Mouse (Mus musculus): Measurements from ENCODE around the gene Nek7. TPM values are rescaled to one million over a fixed set of nuclear protein-coding genes. Genes with fewer than 3 reads are reported as not detected.

The Nek7 gene
- polyA plus RNA-seq, 1 experiment from 2014 or later: 21.5 TPM

DNA sequence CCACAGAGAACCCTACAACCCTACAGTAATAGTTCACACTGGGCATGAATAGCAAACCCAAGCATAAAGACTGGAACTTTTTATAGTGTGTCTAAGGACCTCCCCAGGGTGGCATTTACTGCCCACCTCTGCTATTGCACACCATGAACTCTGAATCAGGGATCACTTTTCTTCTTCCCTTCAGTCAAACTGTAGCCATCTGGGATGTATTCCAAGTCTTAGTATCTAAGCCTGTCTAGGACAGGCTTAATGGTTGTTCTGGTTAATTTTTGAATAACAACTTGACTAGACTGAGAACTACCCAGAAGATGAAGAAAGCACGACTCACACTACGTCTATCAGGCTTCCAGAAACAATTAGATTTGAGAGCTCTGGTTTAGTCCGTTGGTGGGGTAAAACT, 8.5 kb upstream of the Nek7 start:
- H3K27ac ChIP-seq (ENCODE audit: low read length): no peak overlapping the region
- no peak overlapping the region for H3K4me3 ChIP-seq (ENCODE audit: low read depth, low read length)
- WGBS: 93% methylated on average over 3 of the region's 3 CpGs
- H3K4me1 ChIP-seq (ENCODE audit: control insufficient read depth, insufficient read depth, low read length): no peaks in the 10 kb centered on the region
- no peak overlapping the region for H3K9ac ChIP-seq (ENCODE audit: low read depth, low read length)
- no peaks in the 10 kb centered on the region for H3K36me3 ChIP-seq (ENCODE audit: control insufficient read depth, insufficient read depth, low read length)
- no peak for ATAC-seq
- no peaks in the 10 kb centered on the region for H3K9me3 ChIP-seq (replicated peaks; ENCODE audit: control insufficient read depth, low read length, poor library complexity, severe bottlenecking)
- no peaks in the 10 kb centered on the region for H3K27me3 ChIP-seq (ENCODE audit: control insufficient read depth, insufficient read depth, low read depth, low read length)
- H3K4me2 ChIP-seq (ENCODE audit: low read length): no peak overlapping the region

DNA sequence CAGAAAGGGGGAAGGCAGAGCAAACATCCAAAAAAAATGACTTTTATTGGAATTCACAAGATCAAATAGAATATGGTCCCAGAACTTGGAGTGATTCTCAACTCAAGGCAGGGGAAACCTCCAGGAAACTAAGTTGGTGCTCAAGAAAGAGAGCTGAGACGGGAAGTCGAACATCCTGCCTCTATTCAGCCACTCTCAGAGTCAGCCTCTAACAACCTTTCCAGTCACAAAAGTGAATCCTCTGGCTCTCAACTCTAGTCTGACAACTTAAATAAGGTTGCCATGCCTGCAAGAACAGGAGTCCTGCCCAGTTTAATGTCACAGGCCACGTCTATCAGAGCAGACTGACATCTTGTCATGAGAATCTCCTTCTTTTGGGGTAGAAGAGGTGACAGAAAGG, 7.9 kb upstream of the Nek7 start:
- Histone ChIP-seq H3K36me3 (ENCODE audit: control insufficient read depth, insufficient read depth, low read length) (no peaks in the 10 kb centered on the region), H3K9me3 (replicated peaks; ENCODE audit: control insufficient read depth, low read length, poor library complexity, severe bottlenecking) (no peaks in the 10 kb centered on the region), H3K4me3 (ENCODE audit: low read depth, low read length) (no peak overlapping the region), H3K9ac (ENCODE audit: low read depth, low read length) (no peak overlapping the region), H3K27ac (ENCODE audit: low read length) (no peak overlapping the region), H3K27me3 (ENCODE audit: control insufficient read depth, insufficient read depth, low read depth, low read length) (no peaks in the 10 kb centered on the region), H3K4me2 (ENCODE audit: low read length) (no peak overlapping the region), H3K4me1 (ENCODE audit: control insufficient read depth, insufficient read depth, low read length) (no peaks in the 10 kb centered on the region)
- WGBS: 88% methylated on average over 3 of the region's 3 CpGs
- no peak for ATAC-seq

DNA sequence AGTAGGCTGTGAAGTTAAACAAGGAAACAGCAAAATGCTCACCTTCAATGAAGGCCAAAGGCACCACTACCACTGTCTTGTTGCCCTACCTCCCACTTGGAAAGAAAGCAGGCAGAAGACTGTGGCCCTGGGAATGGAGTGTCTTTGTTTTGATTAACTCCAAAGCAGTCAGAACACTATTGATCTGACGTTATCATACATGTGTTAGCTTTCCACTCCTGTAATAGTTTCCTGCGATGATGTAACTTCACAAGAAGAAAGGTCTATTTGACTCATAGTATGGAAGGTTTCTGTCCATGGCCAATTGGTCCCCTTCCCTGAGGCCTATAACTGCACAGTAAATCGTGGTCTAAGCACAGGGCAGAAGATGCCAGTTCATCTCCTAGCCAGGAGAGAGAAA, 6.3 kb upstream of the Nek7 start:
- Histone ChIP-seq H3K36me3 (ENCODE audit: control insufficient read depth, insufficient read depth, low read length) (no peaks in the 10 kb centered on the region), H3K27ac (ENCODE audit: low read length) (no peak overlapping the region), H3K9me3 (replicated peaks; ENCODE audit: control insufficient read depth, low read length, poor library complexity, severe bottlenecking) (no peaks in the 10 kb centered on the region), H3K27me3 (ENCODE audit: control insufficient read depth, insufficient read depth, low read depth, low read length) (no peaks in the 10 kb centered on the region), H3K9ac (ENCODE audit: low read depth, low read length) (no peak overlapping the region), H3K4me3 (ENCODE audit: low read depth, low read length) (no peak overlapping the region), H3K4me1 (ENCODE audit: control insufficient read depth, insufficient read depth, low read length) (no peaks in the 10 kb centered on the region), H3K4me2 (ENCODE audit: low read length) (no peak overlapping the region)
- 78% methylated on average over 3 of the region's 3 CpGs for WGBS
- ATAC-seq: no peak

DNA sequence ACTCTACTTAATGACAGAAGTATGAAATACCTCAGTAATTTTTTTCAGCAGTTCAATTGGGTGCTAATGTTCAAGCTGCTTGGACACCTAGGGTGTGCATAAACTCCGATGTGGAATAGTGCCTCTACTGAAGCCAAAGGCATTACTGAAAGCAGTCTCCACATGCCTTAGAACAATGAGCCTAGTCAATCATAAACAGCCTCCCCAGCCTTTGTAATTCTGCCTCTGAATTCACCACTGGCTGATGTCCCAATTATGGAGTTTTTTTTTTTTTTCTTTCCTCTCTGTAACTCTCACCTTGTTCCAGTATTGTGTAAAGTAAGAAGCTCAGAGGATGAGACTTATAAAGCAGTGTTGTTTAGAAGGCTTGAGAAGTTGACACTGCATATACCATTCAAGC, 3.9 kb upstream of the Nek7 start:
- no peak overlapping the region for H3K4me3 ChIP-seq (ENCODE audit: low read depth, low read length)
- no peak overlapping the region for H3K4me2 ChIP-seq (ENCODE audit: low read length)
- no peaks in the 10 kb centered on the region for H3K36me3 ChIP-seq (ENCODE audit: control insufficient read depth, insufficient read depth, low read length)
- no peak overlapping the region for H3K27ac ChIP-seq (ENCODE audit: low read length)
- no peaks in the 10 kb centered on the region for H3K9me3 ChIP-seq (replicated peaks; ENCODE audit: control insufficient read depth, low read length, poor library complexity, severe bottlenecking)
- H3K9ac ChIP-seq (ENCODE audit: low read depth, low read length): no peak overlapping the region
- H3K27me3 ChIP-seq (ENCODE audit: control insufficient read depth, insufficient read depth, low read depth, low read length): no peaks in the 10 kb centered on the region
- no peak for ATAC-seq
- WGBS: 43% methylated on average over 1 of the region's 1 CpGs
- H3K4me1 ChIP-seq (ENCODE audit: control insufficient read depth, insufficient read depth, low read length): peaks cover 6% of the 10 kb centered on the region; the same call in 1 of the 2 replicates

DNA sequence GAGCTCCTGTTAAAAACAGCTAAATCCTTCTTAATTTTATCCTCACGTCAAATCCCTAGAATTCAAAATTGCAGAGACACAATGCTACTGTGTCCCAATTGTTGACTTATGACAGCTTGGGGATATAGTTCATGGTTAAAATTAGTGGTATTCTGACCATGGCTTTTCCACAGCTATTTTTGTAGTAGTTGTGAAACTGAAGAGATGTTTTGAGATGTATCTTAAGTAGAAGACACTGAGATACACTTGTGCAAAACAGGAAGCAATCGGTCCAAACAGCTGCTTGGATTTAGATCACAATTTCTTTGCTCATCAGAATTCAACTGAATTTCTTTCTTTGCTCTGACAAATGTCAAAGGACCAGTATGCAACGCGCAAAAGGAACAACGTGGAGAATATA, 2.9 kb upstream of the Nek7 start:
- Histone ChIP-seq H3K4me1 (ENCODE audit: control insufficient read depth, insufficient read depth, low read length) (peaks cover 12% of the 10 kb centered on the region), H3K4me3 (ENCODE audit: low read depth, low read length) (no peak overlapping the region), H3K27me3 (ENCODE audit: control insufficient read depth, insufficient read depth, low read depth, low read length) (no peaks in the 10 kb centered on the region), H3K36me3 (ENCODE audit: control insufficient read depth, insufficient read depth, low read length) (no peaks in the 10 kb centered on the region), H3K9me3 (replicated peaks; ENCODE audit: control insufficient read depth, low read length, poor library complexity, severe bottlenecking) (no peaks in the 10 kb centered on the region), H3K4me2 (ENCODE audit: low read length) (no peak overlapping the region), H3K27ac (ENCODE audit: low read length) (no peak overlapping the region), H3K9ac (ENCODE audit: low read depth, low read length) (no peak overlapping the region)
- no peak for ATAC-seq
- WGBS: 78% methylated on average over 5 of the region's 5 CpGs

DNA sequence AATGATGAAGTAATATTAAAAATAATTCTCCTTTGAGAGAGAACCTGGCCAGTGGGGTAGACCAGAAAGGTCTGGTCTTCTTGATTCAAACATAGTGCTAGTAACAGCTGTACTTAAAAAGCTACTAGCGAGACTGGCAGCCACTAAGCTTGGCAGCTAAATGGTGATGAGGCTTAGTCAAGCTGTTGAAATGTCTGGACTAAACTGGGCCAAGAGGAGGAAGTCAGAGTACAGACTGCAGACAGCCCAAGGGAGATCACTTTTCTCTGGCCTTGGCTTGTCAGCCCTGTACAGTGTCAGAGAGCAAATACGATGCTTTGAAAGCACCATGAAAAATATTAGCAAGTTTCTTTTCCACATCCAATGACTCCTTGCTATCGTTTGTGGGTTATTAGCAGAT, 2.5 kb upstream of the Nek7 start:
- Histone ChIP-seq H3K27me3 (ENCODE audit: control insufficient read depth, insufficient read depth, low read depth, low read length) (no peaks in the 10 kb centered on the region), H3K4me1 (ENCODE audit: control insufficient read depth, insufficient read depth, low read length) (peaks cover 15% of the 10 kb centered on the region), H3K27ac (ENCODE audit: low read length) (no peak overlapping the region), H3K4me2 (ENCODE audit: low read length) (no peak overlapping the region), H3K36me3 (ENCODE audit: control insufficient read depth, insufficient read depth, low read length) (no peaks in the 10 kb centered on the region), H3K4me3 (ENCODE audit: low read depth, low read length) (no peak overlapping the region), H3K9ac (ENCODE audit: low read depth, low read length) (no peak overlapping the region), H3K9me3 (replicated peaks; ENCODE audit: control insufficient read depth, low read length, poor library complexity, severe bottlenecking) (no peaks in the 10 kb centered on the region)
- 79% methylated on average over 3 of the region's 3 CpGs for WGBS
- ATAC-seq: no peak

DNA sequence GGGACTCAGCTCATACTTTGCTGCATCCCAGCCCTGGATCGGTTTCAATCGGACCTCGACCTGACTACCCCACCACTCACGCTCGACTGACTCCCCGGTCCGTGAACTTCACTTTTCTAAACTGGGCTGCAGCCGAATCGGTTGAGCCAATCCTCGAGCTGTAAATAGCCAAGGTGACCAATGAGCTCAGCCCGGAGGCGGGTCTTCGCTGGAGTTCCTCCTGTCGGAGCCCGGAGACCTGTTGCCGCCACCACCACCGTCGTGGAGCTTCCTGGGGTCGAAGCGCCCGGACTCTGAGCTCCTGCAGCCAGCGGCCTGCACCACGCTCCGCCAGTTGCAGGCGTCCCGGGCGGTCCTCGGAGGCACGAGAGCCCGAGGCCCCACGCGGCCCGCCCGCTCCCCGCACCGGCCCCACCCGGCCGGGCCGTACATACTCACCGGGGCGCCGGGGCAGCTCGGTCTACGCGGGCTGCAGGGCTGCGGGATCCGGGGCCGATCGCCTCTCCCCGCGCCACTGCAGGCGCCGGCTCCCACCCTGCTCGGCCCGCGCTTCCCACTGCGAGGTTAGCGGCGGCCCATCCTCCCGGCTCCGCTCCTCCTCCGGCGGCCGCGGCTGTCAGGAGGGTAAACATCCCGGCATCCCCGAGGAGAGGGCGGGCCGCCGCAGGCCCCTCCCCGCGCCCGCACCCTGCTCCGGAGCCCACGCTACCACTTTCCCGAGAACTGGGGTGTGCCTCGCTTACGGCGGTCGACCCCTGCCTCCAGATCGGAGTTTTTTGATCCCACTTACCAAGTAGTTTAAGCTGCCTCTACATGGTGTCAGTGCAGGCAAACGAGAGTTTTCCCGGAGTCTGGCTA, 598 bp downstream of the Nek7 start:
- Histone ChIP-seq H3K9me3 (replicated peaks; ENCODE audit: control insufficient read depth, low read length, poor library complexity, severe bottlenecking) (no peaks in the 10 kb centered on the region), H3K27me3 (ENCODE audit: control insufficient read depth, insufficient read depth, low read depth, low read length) (no peaks in the 10 kb centered on the region), H3K36me3 (ENCODE audit: control insufficient read depth, insufficient read depth, low read length) (no peaks in the 10 kb centered on the region), H3K9ac (ENCODE audit: low read depth, low read length) (peak overlapping the region; percentile 66), H3K4me1 (ENCODE audit: control insufficient read depth, insufficient read depth, low read length) (peaks cover 15% of the 10 kb centered on the region), H3K27ac (ENCODE audit: low read length) (peak overlapping the region; percentile 77), H3K4me2 (ENCODE audit: low read length) (peak overlapping the region; percentile 92), H3K4me3 (ENCODE audit: low read depth, low read length) (peak overlapping the region; percentile 75)
- WGBS: under 1% methylated on average over 71 of the region's 83 CpGs
- ATAC-seq: peak; percentile 96

DNA sequence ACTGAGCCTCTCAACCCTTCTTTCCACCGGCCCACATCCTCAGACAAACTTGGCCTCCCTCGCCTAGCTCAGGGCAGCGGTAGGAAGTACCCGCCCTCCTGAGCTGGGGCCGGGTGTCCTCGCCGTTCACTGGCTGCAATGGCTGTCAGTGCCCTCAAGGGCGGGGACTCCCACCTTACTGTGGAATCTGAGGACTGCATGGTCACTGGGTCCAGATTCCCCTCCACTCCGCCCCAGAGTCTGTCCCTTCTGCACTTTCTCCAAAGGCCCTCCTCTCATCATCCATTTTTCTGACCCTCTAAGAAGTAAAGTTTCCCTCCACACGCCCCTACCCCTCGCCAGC, 2.0 kb downstream of the Nek7 start:
- Histone ChIP-seq H3K4me3 (ENCODE audit: low read depth, low read length) (peak overlapping the region; percentile 75), H3K9me3 (replicated peaks; ENCODE audit: control insufficient read depth, low read length, poor library complexity, severe bottlenecking) (no peaks in the 10 kb centered on the region), H3K27ac (ENCODE audit: low read length) (peak overlapping the region; percentile 14), H3K27me3 (ENCODE audit: control insufficient read depth, insufficient read depth, low read depth, low read length) (no peaks in the 10 kb centered on the region), H3K36me3 (ENCODE audit: control insufficient read depth, insufficient read depth, low read length) (no peaks in the 10 kb centered on the region), H3K9ac (ENCODE audit: low read depth, low read length) (peak overlapping the region; percentile 57), H3K4me1 (ENCODE audit: control insufficient read depth, insufficient read depth, low read length) (peaks cover 15% of the 10 kb centered on the region), H3K4me2 (ENCODE audit: low read length) (peak overlapping the region; percentile 92)
- peak; percentile 86 for ATAC-seq
- 0% methylated on average over 11 of the region's 11 CpGs for WGBS

DNA sequence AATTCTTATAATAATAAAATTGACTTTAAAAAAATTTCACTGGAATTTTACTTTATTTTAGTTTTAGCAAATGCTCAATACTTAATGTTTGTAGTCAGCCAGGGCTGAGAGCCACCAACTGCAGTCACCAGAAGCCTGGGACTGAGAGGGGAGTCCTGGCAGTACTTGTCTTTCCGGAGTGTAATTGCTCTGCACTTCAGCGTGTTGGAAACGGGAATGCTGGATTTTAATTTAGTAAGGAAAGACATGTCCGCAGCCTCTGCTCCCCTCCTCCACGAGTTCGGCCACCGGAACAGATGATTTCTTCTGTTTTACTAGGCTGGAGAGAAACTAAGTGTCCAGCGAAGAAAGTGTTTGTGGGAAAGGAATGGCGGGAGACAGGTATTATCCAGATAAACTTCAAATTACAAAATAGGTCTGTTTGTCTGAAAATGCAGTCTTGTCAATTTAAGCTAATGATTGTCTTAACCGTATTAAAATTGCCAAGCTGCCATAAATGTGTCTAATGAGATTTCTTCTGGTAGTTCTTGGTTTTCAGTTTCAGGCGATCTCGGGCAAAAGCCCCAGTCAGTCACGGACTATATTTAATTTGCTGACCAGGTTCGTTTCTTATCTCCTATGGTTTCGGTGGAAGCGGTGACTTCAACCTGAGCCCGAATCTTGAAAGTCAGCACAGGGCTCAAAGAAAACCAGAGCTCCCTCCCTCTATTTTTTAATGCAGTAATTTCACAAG, 2.5 kb downstream of the Nek7 start:
- Histone ChIP-seq H3K4me3 (ENCODE audit: low read depth, low read length) (peak overlapping the region; percentile 75), H3K4me2 (ENCODE audit: low read length) (peak overlapping the region; percentile 92), H3K36me3 (ENCODE audit: control insufficient read depth, insufficient read depth, low read length) (no peaks in the 10 kb centered on the region), H3K9me3 (replicated peaks; ENCODE audit: control insufficient read depth, low read length, poor library complexity, severe bottlenecking) (no peaks in the 10 kb centered on the region), H3K27ac (ENCODE audit: low read length) (peak overlapping the region; percentile 14), H3K4me1 (ENCODE audit: control insufficient read depth, insufficient read depth, low read length) (peaks cover 15% of the 10 kb centered on the region), H3K9ac (ENCODE audit: low read depth, low read length) (peak overlapping the region; percentile 57), H3K27me3 (ENCODE audit: control insufficient read depth, insufficient read depth, low read depth, low read length) (no peaks in the 10 kb centered on the region)
- 15% methylated on average over 17 of the region's 17 CpGs for WGBS
- no peak for ATAC-seq

Data from midbrain, embryonic 16.5 days (tissue).